Mouse (Mus musculus) G1E (cell line): ENCODE data around the gene Hsdl1.

Experiments used
- CTCF ChIP-seq: IDR thresholded peaks from 2 replicates; pipeline ENCODE4 v1.5.1; 2012; ENCODE audit warnings: low read depth, low read length, inconsistent platforms, mixed read lengths
- GATA1 ChIP-seq: IDR thresholded peaks from 2 replicates; pipeline ENCODE4 v1.6.1; 2012; ENCODE audit warnings: borderline replicate concordance, low read length, inconsistent platforms, mixed read lengths
- GATA2 ChIP-seq: IDR thresholded peaks from 2 replicates; pipeline ENCODE4 v1.6.1; 2012; ENCODE audit warnings: low read depth, low read length, inconsistent platforms, borderline replicate concordance
- POLR2AphosphoS5 ChIP-seq: IDR thresholded peaks from 2 replicates; pipeline ENCODE4 v1.6.1; 2012; ENCODE audit warnings: low read depth, low read length, inconsistent platforms; ENCODE audit not compliant: insufficient replicate concordance
- TAL1 ChIP-seq: conservative IDR thresholded peaks from 2 replicates; pipeline ENCODE4 v1.6.1; 2012; ENCODE audit warnings: low read depth, low read length, inconsistent platforms, mixed read lengths

DNA sequence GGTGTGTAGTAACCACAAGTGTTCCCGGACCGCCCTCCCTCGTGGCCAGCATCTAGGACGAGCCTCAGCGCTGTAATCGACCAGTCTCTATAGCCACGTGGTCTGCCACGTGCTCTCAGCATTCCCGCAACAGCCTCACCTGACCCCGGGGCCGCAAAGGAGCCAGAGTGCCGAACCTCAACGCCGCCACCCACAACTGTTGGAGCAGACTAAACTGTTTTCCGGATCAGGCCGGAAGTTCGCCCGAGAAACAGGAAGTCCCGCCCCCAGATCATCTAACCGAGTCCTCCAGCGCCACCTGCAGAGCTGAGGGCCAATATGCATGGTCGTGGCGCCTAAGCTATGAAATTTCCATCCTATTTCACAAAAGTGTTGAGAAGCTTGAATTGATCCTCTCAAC, 30.0 kb upstream of the Hsdl1 start, which contains the start of gene Taf1c:
- TF ChIP-seq CTCF: no peak
- no peak for TF ChIP-seq POLR2AphosphoS5
- no peak for TF ChIP-seq TAL1
- no peak for TF ChIP-seq GATA2
- TF ChIP-seq GATA1: no peak
